Mouse (Mus musculus) E14TG2a.4 (cell line): Measurements from ENCODE around the gene Mgp.

Source experiments
- H3K27me3 ChIP-seq: 2 replicates; pipeline ENCODE4 v1.6.1; 2014; ENCODE audit warnings: low read length, control low read depth; ENCODE audit not compliant: insufficient read depth
- H3K36me3 ChIP-seq: 2 replicates; pipeline ENCODE4 v1.6.1; 2014; ENCODE audit warnings: low read length, control low read depth; ENCODE audit not compliant: insufficient read depth
- H3K4me1 ChIP-seq: replicated peaks from 2 replicates; pipeline ENCODE4 v1.6.1; 2014; ENCODE audit warnings: low read depth, low read length, control low read depth
- H3K4me3 ChIP-seq: replicated peaks from 2 replicates; pipeline ENCODE4 v1.5.1; 2014; ENCODE audit warnings: mild to moderate bottlenecking, low read length
- H3K9me3 ChIP-seq: 2 replicates; pipeline ENCODE4 v1.6.1; 2014; ENCODE audit warnings: low read length, control low read depth
- CTCF ChIP-seq: conservative IDR thresholded peaks from 2 replicates; pipeline ENCODE4 v1.5.1; 2014; ENCODE audit warnings: low read length
- NANOG ChIP-seq: IDR thresholded peaks from 2 replicates; pipeline ENCODE4 v1.6.1; 2014; ENCODE audit warnings: borderline replicate concordance, low read length, mixed read lengths
- POU5F1 ChIP-seq: IDR thresholded peaks from 2 replicates; pipeline ENCODE4 v1.6.1; 2014; ENCODE audit warnings: low read length, borderline replicate concordance

Gene Mgp

DNA sequence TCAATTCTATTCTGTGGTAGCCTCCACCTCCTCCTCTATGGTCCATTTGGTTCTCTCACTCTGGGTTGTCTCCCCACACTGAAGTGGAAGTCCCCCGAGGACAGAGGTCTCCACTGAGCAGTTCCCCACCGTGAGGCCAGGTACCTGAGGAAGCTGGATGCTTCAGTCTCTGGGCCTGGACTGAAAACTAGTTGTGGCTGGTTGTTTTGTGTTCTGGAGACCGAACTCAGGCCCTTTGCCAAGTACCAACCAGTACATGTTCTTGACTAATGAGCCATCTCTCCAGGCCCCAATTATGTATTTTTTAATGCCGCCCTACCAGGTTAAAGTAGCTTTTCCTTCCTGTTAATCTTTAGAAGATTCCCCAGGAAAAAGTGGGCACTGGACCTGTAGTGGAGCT, 23.3 kb downstream of the Mgp start:
- H3K27me3 ChIP-seq: peaks cover 7% of the 10 kb centered on the region; the same call in 1 of the 2 replicates
- TF ChIP-seq CTCF: no peak
- no peak for TF ChIP-seq NANOG
- no peak for TF ChIP-seq POU5F1
- no peak overlapping the region for H3K4me3 ChIP-seq
- no peaks in the 10 kb centered on the region for H3K9me3 ChIP-seq
- H3K4me1 ChIP-seq: peaks cover 16% of the 10 kb centered on the region
- H3K36me3 ChIP-seq: no peaks in the 10 kb centered on the region

GRCm38 (mm10) chr6:136850267-136850666, 25.4 kb downstream of the Mgp start:
- no peak for TF ChIP-seq POU5F1
- no peak for TF ChIP-seq CTCF
- Histone ChIP-seq H3K4me3 (no peak overlapping the region), H3K27me3 (no peaks in the 10 kb centered on the region), H3K36me3 (no peaks in the 10 kb centered on the region), H3K4me1 (peaks cover 6% of the 10 kb centered on the region), H3K9me3 (no peaks in the 10 kb centered on the region)

DNA sequence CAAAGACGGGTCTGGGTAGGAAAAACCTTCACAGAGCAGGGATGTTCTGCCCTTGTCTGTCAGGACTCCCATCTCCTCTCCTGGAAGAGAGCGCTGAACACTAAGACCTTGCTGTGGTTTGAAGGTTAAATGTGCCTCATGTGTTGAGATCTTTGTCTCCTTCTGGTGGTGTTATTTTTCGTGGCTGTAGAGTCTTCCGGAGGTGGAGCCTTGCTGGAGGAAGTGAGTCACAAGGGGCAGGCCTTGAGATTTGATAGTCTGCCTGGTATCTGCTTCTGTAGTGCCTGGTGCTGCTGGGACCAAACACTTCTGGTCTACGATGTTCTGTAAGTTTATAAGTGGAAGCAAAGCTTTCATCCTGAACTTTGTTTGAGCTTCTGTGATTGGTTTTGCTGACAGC, 26.7 kb downstream of the Mgp start:
- no peaks in the 10 kb centered on the region for H3K9me3 ChIP-seq
- no peak overlapping the region for H3K4me3 ChIP-seq
- H3K36me3 ChIP-seq: no peaks in the 10 kb centered on the region
- TF ChIP-seq POU5F1: no peak
- TF ChIP-seq CTCF: no peak
- TF ChIP-seq NANOG: no peak
- no peaks in the 10 kb centered on the region for H3K27me3 ChIP-seq
- H3K4me1 ChIP-seq: peaks cover 6% of the 10 kb centered on the region

DNA sequence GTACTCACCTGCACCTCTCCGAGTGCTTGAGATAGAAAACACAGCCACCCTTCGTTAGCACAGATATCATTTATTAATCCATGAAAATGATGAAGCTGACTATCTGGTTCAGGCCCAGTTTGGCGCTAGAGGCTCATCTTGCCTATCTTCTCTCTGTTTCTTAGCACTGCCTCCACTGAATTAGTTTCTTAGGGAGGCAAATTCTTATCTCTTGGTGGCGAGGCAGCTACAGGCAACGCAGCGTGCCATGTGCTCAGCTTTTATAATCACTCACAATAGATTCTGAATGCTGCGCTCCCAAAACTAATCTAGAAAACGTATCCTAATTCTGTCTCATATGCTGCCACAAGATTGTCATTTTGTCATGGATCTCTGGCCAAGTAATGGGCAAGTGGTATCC, 27.2 kb downstream of the Mgp start:
- Histone ChIP-seq H3K9me3 (no peaks in the 10 kb centered on the region), H3K4me1 (peaks cover 6% of the 10 kb centered on the region), H3K27me3 (no peaks in the 10 kb centered on the region), H3K36me3 (no peaks in the 10 kb centered on the region), H3K4me3 (no peak overlapping the region)
- TF ChIP-seq POU5F1 (no peak), NANOG (no peak), CTCF (no peak)

- peaks cover 5% of the 10 kb centered on the region for H3K4me1 ChIP-seq
- no peaks in the 10 kb centered on the region for H3K27me3 ChIP-seq
- no peak overlapping the region for H3K4me3 ChIP-seq
- TF ChIP-seq NANOG: no peak
- no peak for TF ChIP-seq POU5F1
- peak; percentile 71 for TF ChIP-seq CTCF
- H3K9me3 ChIP-seq: no peaks in the 10 kb centered on the region
- H3K36me3 ChIP-seq: no peaks in the 10 kb centered on the region
Observed at GRCm38 (mm10) chr6:136847790-136848189, 27.8 kb downstream of the Mgp start.

DNA sequence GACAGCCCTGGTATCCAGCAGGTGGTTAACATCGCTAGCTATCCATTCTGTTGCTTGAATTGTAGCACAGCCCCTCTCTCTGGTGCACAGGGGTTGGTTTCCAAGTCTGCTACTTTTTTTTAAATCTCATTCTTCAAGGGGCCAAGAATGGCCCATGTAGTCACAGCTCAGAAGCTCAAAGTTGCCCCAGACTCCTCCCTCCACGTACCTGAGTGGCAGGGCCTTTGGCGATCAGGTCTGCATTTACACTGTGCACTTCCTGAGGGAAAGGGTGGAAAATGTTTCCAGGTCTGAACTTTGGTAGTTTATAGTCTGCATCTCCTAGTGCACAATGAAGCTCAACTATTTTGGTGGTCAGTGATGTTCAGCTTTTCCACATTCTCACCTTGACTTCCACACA, 28.4 kb downstream of the Mgp start:
- no peaks in the 10 kb centered on the region for H3K36me3 ChIP-seq
- H3K9me3 ChIP-seq: no peaks in the 10 kb centered on the region
- H3K4me3 ChIP-seq: no peak overlapping the region
- TF ChIP-seq NANOG (no peak), CTCF (no peak), POU5F1 (no peak)
- H3K4me1 ChIP-seq: peaks cover 5% of the 10 kb centered on the region
- no peaks in the 10 kb centered on the region for H3K27me3 ChIP-seq

- TF ChIP-seq NANOG (no peak), POU5F1 (no peak), CTCF (no peak)
- H3K9me3 ChIP-seq: no peaks in the 10 kb centered on the region
- H3K4me1 ChIP-seq: peaks cover 6% of the 10 kb centered on the region
- H3K36me3 ChIP-seq: no peaks in the 10 kb centered on the region
- no peak overlapping the region for H3K4me3 ChIP-seq
- H3K27me3 ChIP-seq: no peaks in the 10 kb centered on the region
Observed at GRCm38 (mm10) chr6:136845706-136846480, 29.7 kb downstream of the Mgp start.

GRCm38 (mm10) chr6:136844903-136845302, 30.7 kb downstream of the Mgp start:
- Histone ChIP-seq H3K4me1 (peaks cover 6% of the 10 kb centered on the region), H3K36me3 (no peaks in the 10 kb centered on the region), H3K9me3 (no peaks in the 10 kb centered on the region), H3K4me3 (no peak overlapping the region), H3K27me3 (no peaks in the 10 kb centered on the region)
- TF ChIP-seq POU5F1: no peak
- no peak for TF ChIP-seq CTCF
- TF ChIP-seq NANOG: no peak

DNA sequence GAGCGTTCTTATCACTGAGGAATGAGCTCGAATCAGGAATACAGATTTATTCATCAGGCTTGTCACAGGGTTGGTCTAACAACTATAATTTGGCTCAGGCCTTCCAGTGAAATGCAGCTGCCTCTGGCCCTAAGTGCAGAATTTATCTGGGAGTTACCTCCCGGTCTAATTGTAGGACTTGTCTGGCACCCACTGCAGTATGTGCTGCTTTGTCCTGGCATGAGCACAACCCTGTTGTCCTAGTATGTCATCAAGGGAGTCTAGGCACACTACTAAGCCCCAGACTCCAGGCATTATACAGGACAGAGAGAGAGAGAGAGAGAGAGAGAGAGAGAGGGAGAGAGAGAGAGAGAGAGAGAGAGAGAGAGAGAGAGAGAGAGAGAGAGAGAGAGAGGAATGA, 38.3 kb downstream of the Mgp start:
- TF ChIP-seq CTCF: no peak
- TF ChIP-seq NANOG: no peak
- no peak for TF ChIP-seq POU5F1
- Histone ChIP-seq H3K36me3 (no peaks in the 10 kb centered on the region), H3K9me3 (no peaks in the 10 kb centered on the region), H3K4me1 (peaks cover 2% of the 10 kb centered on the region), H3K27me3 (0 out of 2 replicates have a peak, but pooled peaks cover 2% of the 10 kb centered on the region), H3K4me3 (no peak overlapping the region)
